Mouse (Mus musculus) T-cell, adult 2 months (primary cell): ENCODE results near the gene Kcnmb2.

Experiments
- DNase-seq: peaks from one replicate; pipeline ENCODE4 v3.0.0; 2022; ENCODE audit warnings: low spot score

Kcnmb2 gene

GRCm38 (mm10) chr3:31902504-31903330 lies at the start of gene Kcnmb2:
Kcnmb2 (plus strand) TSS chr3:31902507.
- no peak for DNase-seq

- DNase-seq = no peak
Measured at GRCm38 (mm10) chr3:31863522-31863921, 38.8 kb upstream of the Kcnmb2 start.

- DNase-seq = no peak
Measured at GRCm38 (mm10) chr3:31864070-31864469, 38.2 kb upstream of the Kcnmb2 start.

GRCm38 (mm10) chr3:31871461-31871860 lies 30.8 kb upstream of the Kcnmb2 start:
- no peak for DNase-seq

- DNase-seq = no peak
Measured at GRCm38 (mm10) chr3:31882621-31883131, 19.6 kb upstream of the Kcnmb2 start.

GRCm38 (mm10) chr3:31892653-31893052 lies 9.7 kb upstream of the Kcnmb2 start:
- DNase-seq = no peak

- DNase-seq = no peak
Measured at GRCm38 (mm10) chr3:31903506-31903905, 1.2 kb downstream of the Kcnmb2 start.

- no peak for DNase-seq
Measured at GRCm38 (mm10) chr3:31904156-31904555, 1.8 kb downstream of the Kcnmb2 start.

- DNase-seq = no peak
Measured at GRCm38 (mm10) chr3:31911168-31911567, 8.9 kb downstream of the Kcnmb2 start.

- no peak for DNase-seq
Measured at GRCm38 (mm10) chr3:31911690-31912089, 9.4 kb downstream of the Kcnmb2 start.

- DNase-seq = no peak
Measured at GRCm38 (mm10) chr3:31928544-31928943, 26.2 kb downstream of the Kcnmb2 start.

GRCm38 (mm10) chr3:31934704-31935103 lies 32.4 kb downstream of the Kcnmb2 start:
- DNase-seq = no peak

GRCm38 (mm10) chr3:31941478-31941877 lies 39.2 kb downstream of the Kcnmb2 start:
- no peak for DNase-seq

GRCm38 (mm10) chr3:31954213-31954612 lies 51.9 kb downstream of the Kcnmb2 start:
- DNase-seq = no peak

- no peak for DNase-seq
Measured at GRCm38 (mm10) chr3:31955004-31955403, 52.7 kb downstream of the Kcnmb2 start.

GRCm38 (mm10) chr3:31959821-31960220 lies 57.5 kb downstream of the Kcnmb2 start:
- DNase-seq = no peak

- no peak for DNase-seq
Measured at GRCm38 (mm10) chr3:31961175-31961574, 58.9 kb downstream of the Kcnmb2 start.

- DNase-seq = no peak
Measured at GRCm38 (mm10) chr3:31963076-31963475, 60.8 kb downstream of the Kcnmb2 start.

GRCm38 (mm10) chr3:31979661-31980060 lies 77.4 kb downstream of the Kcnmb2 start:
- no peak for DNase-seq

- no peak for DNase-seq
Measured at GRCm38 (mm10) chr3:31982444-31982843, 80.1 kb downstream of the Kcnmb2 start.

- DNase-seq = no peak
Measured at GRCm38 (mm10) chr3:31985103-31985502, 82.8 kb downstream of the Kcnmb2 start.

- no peak for DNase-seq
Measured at GRCm38 (mm10) chr3:31991526-31992045, 89.3 kb downstream of the Kcnmb2 start.

- DNase-seq = no peak
Measured at GRCm38 (mm10) chr3:32011566-32011965, 109.3 kb downstream of the Kcnmb2 start.
